Mouse (Mus musculus) splenic B cell, adult 2 months (primary cell): ENCODE data around the gene B3gnt2.

ENCODE experiments used
- DNase-seq: peaks from one replicate; pipeline ENCODE4 v3.0.0-alpha.2; 2011; ENCODE audit warnings: low read depth, low spot score
- H3K27me3 ChIP-seq: 2 replicates; pipeline ENCODE4 v1.6.1; 2012; ENCODE audit warnings: mild to moderate bottlenecking, low read length, moderate library complexity, mixed read lengths; ENCODE audit not compliant: control insufficient read depth, poor library complexity, insufficient read depth, severe bottlenecking
- H3K36me3 ChIP-seq: 2 replicates; pipeline ENCODE4 v1.6.1; 2012; ENCODE audit warnings: mild to moderate bottlenecking, low read length, moderate library complexity, mixed read lengths; ENCODE audit not compliant: control insufficient read depth, poor library complexity, insufficient read depth, severe bottlenecking

Gene B3gnt2

DNA sequence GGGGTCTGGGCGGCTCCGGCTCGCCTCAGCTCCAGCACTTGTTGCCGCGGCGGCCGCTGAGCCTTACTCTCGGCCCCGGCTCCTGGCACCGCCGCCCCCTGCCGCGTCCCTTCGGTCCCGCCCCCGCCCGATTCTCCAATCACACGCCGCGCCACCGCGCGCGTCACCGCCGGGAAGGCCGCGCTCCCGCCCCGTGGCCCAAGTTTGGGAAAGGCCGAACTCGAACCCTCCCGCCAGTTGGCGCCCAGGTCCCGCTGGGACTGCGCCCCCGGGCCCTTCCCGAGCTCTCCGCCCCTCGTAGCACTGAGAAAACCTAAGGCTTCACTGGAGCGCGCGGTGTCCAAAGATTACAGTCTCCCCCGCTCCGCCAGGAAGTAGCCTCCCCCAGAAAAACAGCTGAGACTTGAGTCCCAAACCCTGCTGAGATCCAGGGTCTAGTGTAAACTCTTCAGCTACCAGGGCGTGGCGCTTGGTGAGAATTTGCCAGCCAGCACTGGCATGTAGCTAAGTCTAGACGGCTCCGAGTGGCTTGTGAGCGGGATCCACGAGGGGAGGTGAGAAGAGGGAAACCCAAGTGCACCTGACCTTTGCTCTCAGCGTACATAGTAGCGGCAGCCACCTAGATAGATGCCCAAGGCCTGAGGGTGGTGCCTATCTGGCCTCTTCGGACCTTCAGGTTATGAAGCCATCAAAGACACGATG is 977 bp downstream of the B3gnt2 start:
- Histone ChIP-seq H3K27me3 (no peaks in the 10 kb centered on the region), H3K36me3 (no peaks in the 10 kb centered on the region)
- peak; percentile 87 for DNase-seq

DNA sequence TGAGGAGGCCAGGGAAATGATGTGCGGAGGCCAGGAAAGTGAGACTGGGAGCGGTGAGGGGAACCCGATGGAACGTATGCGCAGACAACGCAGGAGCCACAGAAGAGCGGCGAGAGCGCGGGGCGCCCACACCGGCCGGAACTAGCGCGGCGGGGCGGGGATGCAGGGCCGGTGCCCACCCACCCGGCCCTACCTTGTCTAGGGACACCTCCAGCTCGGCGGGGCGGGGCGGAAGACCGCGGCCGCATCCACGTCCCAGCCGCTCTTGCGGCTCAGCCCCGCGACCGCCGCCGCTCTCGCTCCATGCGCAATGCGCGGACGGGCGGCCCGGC is 1.5 kb downstream of the B3gnt2 start:
- Histone ChIP-seq H3K36me3 (no peaks in the 10 kb centered on the region), H3K27me3 (no peaks in the 10 kb centered on the region)
- no peak for DNase-seq

DNA sequence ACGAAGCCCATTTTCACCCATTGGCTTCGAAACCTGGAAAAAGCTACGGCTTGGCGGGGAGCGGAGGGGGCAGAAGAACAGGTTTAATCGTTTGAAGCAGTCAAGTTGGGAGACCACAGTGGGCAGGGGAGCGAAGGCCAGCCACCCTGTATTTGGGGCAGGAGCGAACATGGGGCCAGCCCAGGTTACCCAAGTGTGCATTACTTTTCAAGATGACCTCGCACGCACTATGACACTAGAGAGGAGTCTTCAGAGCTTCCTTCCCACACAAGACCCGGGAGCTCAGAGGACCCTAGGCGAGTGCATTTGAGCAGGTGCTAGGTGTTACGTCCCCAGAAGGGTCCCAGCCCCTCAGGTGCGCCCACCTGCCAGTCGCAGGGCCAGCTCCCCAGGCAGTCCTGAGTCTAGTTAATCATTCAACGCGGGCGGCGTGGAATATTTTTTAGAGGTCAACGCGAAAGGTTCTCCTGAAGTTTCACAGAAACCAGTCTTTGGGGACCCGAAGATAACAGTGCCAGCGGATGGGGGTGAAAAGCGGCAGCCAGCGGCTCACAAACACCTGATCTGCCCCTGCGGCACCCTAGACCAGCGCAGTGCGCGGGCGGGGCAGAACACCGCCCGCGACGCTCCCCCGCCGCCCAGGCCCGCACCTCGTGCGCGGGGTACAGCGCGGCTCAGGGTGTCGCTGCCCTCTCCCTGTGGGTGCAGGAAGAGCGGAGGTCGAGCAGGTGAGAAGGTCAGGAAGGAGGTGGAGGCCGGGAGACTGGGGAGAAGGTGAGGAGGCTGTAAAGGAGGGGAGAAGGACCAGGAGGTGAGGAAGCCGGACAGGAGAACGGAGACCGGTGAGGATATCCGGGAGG is 2.1 kb downstream of the B3gnt2 start:
- peak; percentile 61 for DNase-seq
- H3K27me3 ChIP-seq: no peaks in the 10 kb centered on the region
- H3K36me3 ChIP-seq: no peaks in the 10 kb centered on the region; the same call in 1 of the 2 replicates

DNA sequence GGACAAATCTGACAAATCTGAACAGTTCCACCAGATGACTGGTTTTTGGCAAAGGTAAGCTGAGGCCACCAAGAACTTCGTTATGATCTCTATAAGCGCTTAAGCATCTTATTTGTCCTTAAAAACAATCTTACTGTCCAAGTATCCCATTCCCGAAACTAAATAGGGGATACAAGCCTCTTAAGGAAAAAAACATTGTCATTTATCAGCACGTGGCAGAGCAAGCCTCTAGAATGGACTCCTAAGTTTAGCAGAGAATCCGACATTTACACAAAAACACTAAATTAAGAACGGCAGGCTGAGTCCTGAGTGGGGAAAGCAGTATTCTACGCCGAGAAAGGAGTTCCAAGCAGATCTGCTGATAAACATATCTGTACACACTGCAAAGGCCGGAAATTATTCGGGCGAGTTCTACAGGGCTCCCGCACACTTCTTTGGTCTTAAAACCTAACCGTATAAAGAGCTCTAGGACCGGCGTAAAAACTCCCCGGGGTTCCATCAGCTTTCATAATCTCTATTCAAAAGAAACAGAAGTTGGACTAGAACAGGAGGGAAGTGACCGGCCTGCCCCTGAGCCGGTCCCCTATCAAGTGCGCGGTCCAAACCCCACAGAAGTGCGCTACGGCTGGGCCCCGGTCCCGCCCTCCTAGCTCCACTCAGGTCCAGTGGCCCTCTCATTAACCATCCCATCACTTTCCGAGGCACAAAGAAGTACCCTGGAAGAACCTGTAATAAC is 2.9 kb downstream of the B3gnt2 start:
- no peak for DNase-seq
- Histone ChIP-seq H3K36me3 (no peaks in the 10 kb centered on the region; the same call in 1 of the 2 replicates), H3K27me3 (no peaks in the 10 kb centered on the region)

DNA sequence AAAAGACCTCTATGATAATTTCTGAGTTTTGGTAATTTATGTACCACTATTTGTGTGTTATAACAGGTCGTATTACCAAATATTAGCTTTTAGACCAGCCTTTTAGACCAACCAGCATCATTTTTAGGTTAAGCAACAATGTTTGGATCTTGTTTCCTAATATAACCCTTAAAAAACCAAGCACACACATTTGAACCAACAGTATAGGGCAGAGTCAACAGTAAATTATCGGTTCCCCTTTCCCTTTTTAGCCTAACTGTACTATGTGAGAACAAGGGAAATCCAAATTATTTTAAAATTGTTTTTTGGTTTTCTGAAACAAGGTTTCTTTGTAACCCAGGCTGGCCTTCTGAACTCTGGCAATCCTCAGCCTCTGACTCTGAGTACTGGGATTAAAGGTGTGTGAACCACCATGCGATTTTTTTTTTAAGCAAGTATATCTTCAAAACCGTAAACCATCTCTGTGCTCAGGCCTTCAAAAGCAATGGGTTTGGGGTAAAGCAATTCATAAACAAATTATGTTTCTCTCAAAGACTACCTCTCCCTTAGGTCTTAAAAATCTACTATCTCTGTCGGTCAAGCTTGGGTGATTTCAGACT is 3.6 kb downstream of the B3gnt2 start:
- DNase-seq: no peak
- no peaks in the 10 kb centered on the region for H3K27me3 ChIP-seq

DNA sequence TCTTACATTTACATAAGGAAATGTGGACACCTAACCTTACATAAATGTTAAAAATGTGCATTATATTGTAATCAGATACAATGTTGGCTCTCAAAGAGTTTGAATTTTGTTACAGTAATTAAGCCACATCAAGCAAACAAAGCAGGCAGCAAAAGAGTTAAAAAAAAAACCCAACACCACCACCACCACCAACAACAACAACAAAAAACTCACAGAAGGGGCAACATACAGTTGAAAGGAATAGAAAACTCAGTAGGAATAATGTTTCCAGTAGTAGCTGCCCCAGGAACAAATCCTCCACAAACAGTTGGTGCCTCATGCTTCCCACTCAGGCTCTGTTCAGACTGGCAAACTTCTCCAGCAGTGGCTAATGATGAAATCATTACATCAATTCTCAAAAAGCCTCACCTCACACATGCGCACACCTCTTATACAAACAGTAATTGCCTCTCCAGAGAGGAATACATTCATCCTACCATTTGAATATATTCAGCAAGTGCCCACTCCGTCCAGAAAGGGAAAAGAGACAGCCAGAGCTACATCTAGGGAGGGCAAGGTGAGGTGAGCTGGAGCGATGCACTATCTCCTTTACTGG is 4.3 kb downstream of the B3gnt2 start:
- no peaks in the 10 kb centered on the region; the same call in 1 of the 2 replicates for H3K36me3 ChIP-seq
- no peak for DNase-seq
- H3K27me3 ChIP-seq: no peaks in the 10 kb centered on the region

More for the DNA sequence above, 3.6 kb downstream of the B3gnt2 start:
- no peaks in the 10 kb centered on the region; the same call in 1 of the 2 replicates for H3K36me3 ChIP-seq

DNA sequence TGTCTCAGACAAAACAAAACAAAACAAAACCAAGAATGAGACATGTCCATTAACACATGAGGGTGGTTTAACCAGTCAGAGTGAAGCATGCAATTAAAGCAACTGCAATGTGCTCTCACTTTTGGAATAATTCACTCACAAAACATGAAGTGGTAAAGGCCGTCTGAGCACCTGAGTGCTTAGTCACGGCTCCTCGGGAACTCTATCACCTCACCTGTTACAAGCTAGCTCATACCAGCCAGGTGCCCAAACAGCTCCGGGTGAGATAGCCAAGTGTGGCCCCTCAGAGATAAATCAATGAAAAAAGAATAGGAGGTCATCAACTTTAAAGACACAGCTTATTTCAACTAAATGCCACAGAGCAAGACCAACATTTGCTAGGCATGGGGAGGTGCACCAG is 6.2 kb downstream of the B3gnt2 start:
- H3K27me3 ChIP-seq: no peaks in the 10 kb centered on the region
- no peak for DNase-seq
- no peaks in the 10 kb centered on the region; the same call in 1 of the 2 replicates for H3K36me3 ChIP-seq

DNA sequence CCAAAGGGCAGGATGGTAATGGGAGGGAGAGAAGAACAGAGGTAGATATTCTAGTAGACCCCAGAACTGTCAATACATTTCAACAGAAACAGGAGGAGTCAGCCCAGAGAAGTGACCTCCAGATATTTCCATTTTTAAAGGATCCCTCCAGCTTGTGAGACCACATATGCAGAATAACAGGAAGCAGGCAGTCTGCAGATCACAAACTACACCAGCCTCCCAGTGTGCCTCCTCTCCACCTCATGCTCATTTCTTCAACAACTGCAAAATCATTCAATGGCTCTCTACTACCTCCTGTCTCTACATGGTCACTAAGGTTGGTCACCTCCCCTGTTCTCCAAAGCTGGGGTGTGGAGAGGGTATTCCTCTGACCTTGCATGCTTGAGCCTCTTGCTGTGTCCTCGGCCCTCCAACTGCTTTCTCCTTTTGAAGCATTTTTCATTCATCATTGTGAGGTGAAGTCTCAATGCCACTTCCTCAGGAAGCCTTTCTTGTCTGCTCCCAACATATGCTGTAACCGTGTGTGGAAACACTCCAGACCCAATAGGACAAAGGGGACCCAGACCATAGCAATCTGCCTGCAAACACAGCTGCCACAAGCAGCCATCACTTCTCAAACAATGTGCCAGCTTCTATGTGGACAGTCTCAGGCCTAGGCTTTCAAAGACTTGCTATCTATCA is 7.1 kb downstream of the B3gnt2 start:
- Histone ChIP-seq H3K36me3 (no peaks in the 10 kb centered on the region; the same call in 1 of the 2 replicates), H3K27me3 (no peaks in the 10 kb centered on the region)
- DNase-seq: no peak

DNA sequence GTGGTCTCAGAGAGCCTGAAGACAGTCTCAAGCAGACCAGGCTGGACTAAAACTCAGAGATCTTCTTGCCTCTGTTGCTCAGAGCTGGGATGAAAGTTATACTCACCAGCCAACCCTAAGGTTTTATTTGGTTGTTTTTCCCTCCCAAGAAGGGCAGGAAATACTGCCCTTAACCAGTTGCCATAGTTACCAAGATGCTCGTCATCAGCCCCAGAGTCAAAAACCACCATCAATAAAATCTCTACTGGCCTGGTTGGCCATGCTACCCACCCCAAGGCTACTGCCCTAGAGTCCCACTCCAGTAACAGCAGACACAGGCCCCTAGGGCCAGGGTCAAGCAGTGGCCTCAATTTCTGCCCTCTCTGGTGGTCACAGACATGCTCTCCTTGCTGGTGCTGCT is 8.3 kb downstream of the B3gnt2 start:
- no peak for DNase-seq
- no peaks in the 10 kb centered on the region for H3K27me3 ChIP-seq
- H3K36me3 ChIP-seq: no peaks in the 10 kb centered on the region; the same call in 1 of the 2 replicates

DNA sequence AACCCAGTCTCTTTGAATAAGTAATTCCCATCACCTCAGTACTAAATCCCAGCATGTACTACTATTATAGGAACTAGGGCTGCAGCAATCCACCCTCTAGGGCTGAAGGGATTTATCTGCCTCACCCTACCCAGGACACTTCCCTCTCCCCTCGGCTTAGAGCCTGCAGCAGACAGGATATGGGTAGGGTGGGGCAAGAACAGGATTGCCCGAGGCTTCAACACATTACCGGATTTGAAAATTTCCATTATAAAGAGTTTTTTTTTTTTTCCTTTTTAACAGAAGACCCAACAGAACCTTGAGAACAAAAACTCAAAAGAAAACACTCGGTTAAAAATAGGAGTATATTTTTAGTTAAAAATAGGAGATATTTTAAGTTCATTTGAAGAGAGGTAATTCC is 9.3 kb downstream of the B3gnt2 start:
- DNase-seq: no peak
- no peaks in the 10 kb centered on the region for H3K27me3 ChIP-seq
- no peaks in the 10 kb centered on the region; the same call in 1 of the 2 replicates for H3K36me3 ChIP-seq

DNA sequence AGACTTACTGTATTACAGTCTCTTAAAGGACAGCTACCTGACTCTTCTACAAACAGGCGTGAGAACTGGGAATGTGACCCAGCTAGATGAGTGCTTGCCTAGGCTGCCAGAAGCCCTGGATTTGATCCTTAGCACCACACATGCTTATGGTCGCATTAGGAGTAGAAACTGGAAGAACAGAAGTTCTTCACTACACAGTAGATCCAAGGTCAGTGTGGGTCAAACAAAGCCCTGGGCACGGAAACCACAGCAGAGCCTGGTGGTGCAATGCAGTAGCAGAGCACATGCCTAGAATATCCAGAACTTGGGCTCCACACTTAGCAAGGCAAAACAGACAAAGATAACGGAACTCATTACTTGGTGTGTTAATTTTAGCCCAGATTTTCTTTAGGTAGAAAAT is 10.7 kb downstream of the B3gnt2 start:
- DNase-seq: no peak
- Histone ChIP-seq H3K27me3 (no peaks in the 10 kb centered on the region), H3K36me3 (no peaks in the 10 kb centered on the region; the same call in 1 of the 2 replicates)

DNA sequence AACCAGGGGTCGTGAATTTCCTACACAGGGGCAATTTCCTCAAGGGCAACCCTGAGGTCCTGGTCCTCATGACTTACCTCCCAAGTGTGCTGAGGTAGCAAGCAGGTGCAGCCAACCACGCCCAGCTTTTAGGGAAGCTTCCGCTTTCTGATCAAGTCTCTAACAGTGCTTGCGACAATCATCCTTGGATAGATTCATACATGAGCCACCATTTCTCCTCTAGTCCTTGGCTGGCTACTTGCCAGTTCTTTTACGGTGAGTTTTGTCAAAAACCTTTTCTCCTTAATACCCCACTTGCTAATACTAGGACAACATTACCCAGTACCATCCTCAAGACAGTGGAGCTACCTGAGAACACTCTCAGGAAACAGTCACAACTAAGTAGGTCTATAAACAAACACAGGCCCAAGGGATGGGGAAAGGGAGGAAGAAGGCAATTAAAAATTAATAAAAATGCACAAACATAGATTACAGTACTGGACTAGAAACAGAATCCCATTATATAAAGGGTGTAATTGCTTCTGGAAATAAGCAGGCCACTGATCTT is 12.0 kb downstream of the B3gnt2 start:
- Histone ChIP-seq H3K36me3 (no peaks in the 10 kb centered on the region), H3K27me3 (no peaks in the 10 kb centered on the region)
- DNase-seq: peak; percentile 70

DNA sequence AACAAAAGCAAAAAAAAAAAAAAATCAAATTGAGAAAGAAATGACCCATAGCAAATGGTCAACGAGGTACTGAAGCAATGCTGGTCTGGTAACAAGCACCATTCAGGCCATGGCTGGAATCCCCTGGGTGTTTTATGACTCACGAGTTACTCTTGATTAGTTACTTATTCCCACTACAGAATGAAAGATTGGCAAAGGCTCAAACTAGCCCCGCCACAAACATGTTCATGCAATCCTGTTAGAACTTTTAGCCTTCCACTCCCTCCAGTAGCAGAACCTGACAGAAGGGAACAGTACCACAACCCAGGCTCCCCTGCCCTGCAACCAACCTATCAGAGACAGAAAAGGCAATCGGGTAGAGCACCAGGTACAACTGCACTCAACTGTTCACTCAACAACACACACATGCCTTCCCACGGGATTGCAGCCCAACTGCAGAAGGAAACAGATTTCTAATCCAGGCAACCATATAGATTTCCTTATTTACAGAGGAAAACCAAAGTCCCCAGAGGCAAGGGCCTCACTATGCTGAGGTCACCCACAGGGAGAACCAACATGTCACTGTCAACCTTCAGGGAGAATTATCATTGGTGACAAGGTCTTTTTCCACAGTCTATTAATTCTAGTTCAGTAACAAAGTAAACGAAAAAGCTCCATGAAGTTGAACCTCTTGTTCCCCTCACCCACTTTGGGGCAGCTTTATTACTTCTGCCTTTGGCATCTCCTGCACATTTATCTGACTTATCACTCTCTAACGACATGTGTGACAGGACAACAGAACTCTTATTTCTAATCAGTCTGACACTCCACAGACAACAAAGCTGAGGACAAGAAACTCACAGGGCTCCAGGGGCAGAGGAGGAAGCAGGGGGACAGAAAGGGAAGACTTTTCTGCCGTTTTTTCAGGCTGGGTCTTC is 12.8 kb downstream of the B3gnt2 start:
- no peak for DNase-seq

More for the DNA sequence above, 12.8 kb downstream of the B3gnt2 start:
- H3K36me3 ChIP-seq: no peaks in the 10 kb centered on the region
- H3K27me3 ChIP-seq: no peaks in the 10 kb centered on the region
